Mouse (Mus musculus) megakaryocyte, embryonic 14.5 days (primary cell): ENCODE data around the gene Il34. TPM values are rescaled to one million over a fixed set of nuclear protein-coding genes. Genes with fewer than 3 reads are reported as not detected.

Experiments used
- H3K27me3 ChIP-seq: replicated peaks from 2 replicates; pipeline ENCODE3; 2012; ENCODE audit warnings: inconsistent platforms
- H3K36me3 ChIP-seq: replicated peaks from 2 replicates; pipeline ENCODE3; 2012; ENCODE audit warnings: low read length, inconsistent platforms, mixed read lengths
- H3K4me1 ChIP-seq: 2 replicates; pipeline ENCODE4 v1.6.1; 2012; ENCODE audit warnings: inconsistent platforms
- H3K4me3 ChIP-seq: replicated peaks from 2 replicates; pipeline ENCODE3; 2012; ENCODE audit warnings: moderate library complexity, mild to moderate bottlenecking, inconsistent platforms
- H3K9me3 ChIP-seq: 2 replicates; pipeline ENCODE4 v1.6.1; 2012; ENCODE audit warnings: inconsistent platforms
- FLI1 ChIP-seq: IDR thresholded peaks from 2 replicates; pipeline ENCODE4 v1.6.1; 2012; ENCODE audit warnings: low read length, inconsistent platforms, mixed read lengths
- GATA1 ChIP-seq: IDR thresholded peaks from 3 replicates; pipeline ENCODE4 v1.6.1; 2012; ENCODE audit warnings: mixed read lengths, low read length, inconsistent platforms, borderline replicate concordance
- polyA plus RNA-seq: library from polyadenylated mRNA; stranded (reverse); fragments of >175 nt; gene quantifications from 2 replicates; pipeline ENCODE4 v1.2.3, GENCODE M21; 2012; ENCODE audit warnings: low replicate concordance; ENCODE audit not compliant: insufficient read depth

The Il34 gene
- polyA plus RNA-seq, 1 experiment, result 3.7 TPM

DNA sequence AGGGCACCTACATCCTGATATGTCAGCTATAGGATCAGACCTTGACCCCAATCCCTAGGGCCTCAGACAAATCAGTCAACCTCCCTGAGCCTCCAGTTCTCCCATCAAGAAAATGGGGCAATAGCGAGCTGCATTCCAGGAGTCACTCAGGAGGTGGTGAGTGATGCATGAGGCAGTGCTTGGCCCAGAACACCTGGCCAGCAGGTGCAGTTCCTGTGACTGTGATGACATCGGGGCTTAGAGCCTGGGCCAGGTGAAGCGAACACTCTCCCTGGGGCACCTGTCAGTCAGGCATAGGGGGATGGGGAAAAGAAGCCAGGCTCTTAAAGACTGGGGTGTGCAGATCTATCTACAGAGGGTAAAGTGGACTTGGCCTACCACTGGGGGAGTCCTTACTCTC, 81.2 kb downstream of the Il34 start:
- H3K36me3 ChIP-seq, result peaks cover 80% of the 10 kb centered on the region
- peaks cover 93% of the 10 kb centered on the region for H3K4me1 ChIP-seq
- no peak for TF ChIP-seq GATA1
- no peak for TF ChIP-seq FLI1
- peak overlapping the region; percentile 95 for H3K4me3 ChIP-seq
- no peaks in the 10 kb centered on the region for H3K27me3 ChIP-seq
- H3K9me3 ChIP-seq, result no peaks in the 10 kb centered on the region

DNA sequence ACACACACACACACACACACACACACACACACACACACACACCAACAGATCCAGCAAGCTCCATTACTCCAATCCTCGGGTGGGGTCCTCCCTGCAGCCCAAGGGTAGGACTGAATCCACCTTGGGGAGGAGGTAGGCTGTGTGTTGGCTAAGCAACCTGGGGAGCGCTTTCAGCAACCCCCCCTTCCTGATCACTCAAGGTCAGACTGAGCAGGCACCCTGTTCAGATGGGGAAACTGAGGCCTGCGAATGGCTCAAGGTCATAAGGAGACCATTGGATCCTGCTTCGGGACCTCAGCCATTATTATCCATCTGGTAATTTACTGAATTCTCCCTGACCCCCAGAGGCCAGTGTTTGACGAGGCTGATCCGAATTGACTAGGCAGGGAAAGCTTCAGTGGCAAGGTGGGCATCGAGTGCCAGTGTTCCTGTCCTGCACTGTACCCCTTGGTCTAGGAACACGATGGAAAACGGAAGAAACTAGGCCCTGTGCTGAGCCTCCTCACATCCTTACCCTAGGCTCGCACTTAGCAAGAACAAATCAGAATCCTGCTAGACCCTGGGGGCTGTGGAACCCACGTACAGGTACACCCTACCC, 83.2 kb downstream of the Il34 start:
- TF ChIP-seq GATA1 (no peak), FLI1 (no peak)
- Histone ChIP-seq H3K9me3 (no peaks in the 10 kb centered on the region), H3K4me3 (peak overlapping the region; percentile 95), H3K4me1 (peaks cover 93% of the 10 kb centered on the region), H3K27me3 (no peaks in the 10 kb centered on the region), H3K36me3 (peaks cover 79% of the 10 kb centered on the region)

DNA sequence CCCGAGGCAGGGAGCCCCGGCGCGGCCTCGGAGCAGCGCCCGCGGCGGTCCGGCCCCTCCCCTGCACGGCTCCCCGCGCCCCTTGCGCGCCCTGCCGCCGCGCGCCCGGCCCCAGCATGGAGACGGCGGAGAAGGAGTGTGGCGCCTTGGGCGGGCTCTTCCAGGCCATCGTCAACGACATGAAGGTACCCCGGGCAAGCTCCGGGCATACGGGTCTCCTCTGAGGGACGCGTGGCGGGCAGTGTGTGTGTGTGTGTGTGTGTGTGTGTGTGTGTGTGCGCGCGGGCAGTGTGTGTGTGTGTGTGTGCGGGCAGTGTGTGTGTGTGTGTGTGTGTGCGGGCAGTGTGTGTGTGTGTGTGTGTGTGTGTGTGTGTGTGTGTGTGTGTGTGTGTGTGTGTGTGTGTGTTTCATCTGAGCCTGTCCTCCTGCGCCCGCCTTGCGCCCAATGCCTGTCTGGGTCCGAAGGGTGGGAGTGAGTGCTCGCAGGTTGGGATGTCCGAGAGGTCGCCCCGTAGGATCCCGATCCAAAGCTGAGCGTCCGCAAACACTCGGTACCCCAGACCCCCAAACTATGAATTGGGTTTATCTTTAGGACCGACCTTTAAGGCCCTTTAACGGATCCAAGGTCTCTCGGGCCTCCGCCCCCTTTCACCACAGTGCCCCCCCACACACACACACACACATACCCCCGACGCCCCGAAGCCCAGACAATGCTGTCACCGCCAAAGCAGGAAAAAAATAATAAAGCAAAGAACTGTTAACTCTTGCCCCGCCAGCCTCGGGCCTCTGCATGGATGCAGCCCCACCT, 83.9 kb downstream of the Il34 start:
- Histone ChIP-seq H3K9me3 (no peaks in the 10 kb centered on the region), H3K4me1 (peaks cover 93% of the 10 kb centered on the region), H3K27me3 (no peaks in the 10 kb centered on the region), H3K36me3 (peaks cover 78% of the 10 kb centered on the region), H3K4me3 (peak overlapping the region; percentile 95)
- TF ChIP-seq FLI1 (no peak), GATA1 (no peak)

DNA sequence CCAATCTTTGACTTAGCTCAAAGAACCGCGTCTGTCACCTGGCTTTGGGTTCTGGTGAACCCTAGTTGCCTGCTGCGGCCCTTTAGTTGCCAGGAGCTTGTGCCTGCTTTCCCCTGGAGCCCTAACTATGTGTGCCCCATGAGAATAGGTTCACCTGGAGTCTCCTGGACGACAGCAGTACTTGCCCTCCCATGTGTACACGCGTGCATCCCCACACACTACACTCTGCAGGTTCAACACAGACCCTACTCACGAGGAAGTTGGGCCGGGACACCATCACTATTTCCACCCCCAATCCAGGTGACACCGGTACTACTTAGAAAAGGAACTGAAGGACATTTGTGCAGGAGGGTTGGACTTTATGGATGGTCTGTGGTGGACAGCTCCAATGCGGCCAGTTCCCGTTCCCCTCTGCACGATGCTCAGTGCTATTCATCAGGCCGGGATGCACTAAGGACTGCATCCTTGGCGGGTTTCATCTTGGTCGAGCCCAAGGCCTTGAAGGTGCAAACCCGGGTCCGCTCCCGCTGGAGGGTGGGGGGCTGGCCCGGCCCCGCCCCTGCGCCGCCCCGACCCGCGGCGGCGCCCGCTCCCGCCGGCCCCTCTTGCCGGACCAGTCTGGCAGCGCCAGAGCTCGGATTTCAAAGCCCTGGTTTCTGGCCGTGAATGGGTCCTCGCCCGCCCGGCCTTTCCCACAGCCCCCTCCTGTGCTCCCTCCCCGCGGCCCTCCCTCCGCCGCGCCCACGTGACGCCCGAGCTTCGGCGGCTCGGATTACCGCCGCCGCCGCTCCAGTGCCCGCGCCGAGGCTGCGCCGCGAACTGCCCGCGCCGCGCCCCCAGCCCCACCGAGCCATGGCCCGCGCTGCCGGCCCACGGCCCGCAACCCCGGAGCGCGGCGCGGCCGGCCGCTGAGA, 84.8 kb downstream of the Il34 start, which contains the start of gene Mtss1l:
Gene Mtss1l (plus strand): TSS at position 792 of the 914 bp plus-strand sequence.
- H3K4me1 ChIP-seq, result peaks cover 93% of the 10 kb centered on the region
- no peaks in the 10 kb centered on the region for H3K9me3 ChIP-seq
- H3K4me3 ChIP-seq, result peak within 1 kb of the TSS; percentile 95
- peaks cover 77% of the 10 kb centered on the region for H3K36me3 ChIP-seq
- TF ChIP-seq FLI1 (no peak), GATA1 (no peak)
- no peaks in the 10 kb centered on the region for H3K27me3 ChIP-seq

DNA sequence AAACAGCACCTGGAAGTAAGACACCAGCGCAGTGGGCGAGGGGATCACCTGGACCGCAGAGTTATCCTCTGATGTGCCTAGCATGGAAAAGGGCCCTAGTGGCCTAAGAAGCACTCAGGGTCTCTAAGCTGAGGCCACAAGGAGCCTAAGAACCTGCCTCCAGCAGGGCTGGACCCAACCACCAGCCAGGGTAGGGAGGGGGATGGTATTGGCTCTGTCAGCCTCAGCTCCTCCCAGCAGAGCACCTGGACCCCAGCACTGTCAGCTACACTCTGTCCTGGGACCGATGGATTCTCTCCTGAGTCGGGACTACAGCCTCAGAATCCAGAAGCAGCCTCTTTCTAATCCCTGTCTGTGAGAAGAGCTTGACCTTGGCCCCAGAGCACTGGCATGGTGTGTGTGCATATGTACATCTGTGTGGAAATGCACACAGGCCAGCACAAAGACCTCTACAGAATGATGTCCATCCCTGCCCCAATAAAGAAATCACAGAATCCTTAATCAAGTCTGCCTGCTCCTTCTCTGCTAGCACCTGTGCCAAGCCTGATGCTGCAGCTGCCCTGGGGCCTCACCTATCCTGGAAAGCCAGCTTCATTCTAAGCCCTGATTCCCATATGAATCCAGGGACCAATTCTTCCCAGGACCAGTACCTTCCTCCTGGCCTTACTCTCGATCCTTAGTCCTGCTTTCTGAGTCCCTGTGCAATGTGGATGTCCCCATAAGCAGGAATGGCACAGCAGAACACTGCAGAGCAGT, 85.6 kb downstream of the Il34 start:
- peaks cover 92% of the 10 kb centered on the region for H3K4me1 ChIP-seq
- TF ChIP-seq GATA1 (no peak), FLI1 (no peak)
- H3K27me3 ChIP-seq, result no peaks in the 10 kb centered on the region
- peak overlapping the region; percentile 78 for H3K4me3 ChIP-seq
- no peaks in the 10 kb centered on the region for H3K9me3 ChIP-seq
- H3K36me3 ChIP-seq, result peaks cover 77% of the 10 kb centered on the region

DNA sequence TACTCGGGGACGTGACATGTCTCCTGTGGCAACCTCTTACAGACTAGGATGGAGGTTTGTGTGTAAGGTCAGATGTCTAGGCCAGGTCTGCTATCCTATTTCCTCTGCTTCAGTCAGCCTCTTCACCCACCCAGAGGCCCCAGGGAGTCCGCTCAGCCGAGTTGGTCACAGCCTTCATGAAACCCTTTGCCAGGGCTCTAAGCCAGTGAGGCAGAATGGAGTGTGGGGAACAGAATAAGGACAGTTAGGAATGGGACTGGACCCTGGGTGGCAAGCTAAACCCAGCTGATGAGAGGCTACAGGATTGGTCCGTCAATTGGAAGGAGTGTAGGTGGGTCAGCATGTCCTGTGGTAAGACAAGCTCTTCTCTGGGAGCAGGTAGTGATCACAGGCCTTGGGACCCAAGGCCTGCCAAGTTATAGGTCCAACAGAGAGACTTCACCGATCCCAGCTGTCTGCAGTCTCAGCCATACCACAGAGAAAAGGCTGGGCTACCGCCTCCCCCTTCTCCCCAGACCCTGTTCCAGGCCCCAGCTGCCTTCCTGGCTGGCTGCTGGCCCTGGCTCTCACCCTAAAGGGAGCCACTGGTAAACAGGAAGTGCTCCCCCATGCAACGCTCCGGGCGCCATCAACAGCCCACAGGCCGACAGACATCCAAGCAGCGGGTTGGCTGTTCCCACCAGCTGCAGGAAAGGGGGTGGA, 86.6 kb downstream of the Il34 start:
- H3K4me3 ChIP-seq, result peak overlapping the region; percentile 78
- TF ChIP-seq FLI1 (no peak), GATA1 (no peak)
- peaks cover 77% of the 10 kb centered on the region for H3K36me3 ChIP-seq
- no peaks in the 10 kb centered on the region for H3K27me3 ChIP-seq
- no peaks in the 10 kb centered on the region for H3K9me3 ChIP-seq
- H3K4me1 ChIP-seq, result peaks cover 88% of the 10 kb centered on the region

DNA sequence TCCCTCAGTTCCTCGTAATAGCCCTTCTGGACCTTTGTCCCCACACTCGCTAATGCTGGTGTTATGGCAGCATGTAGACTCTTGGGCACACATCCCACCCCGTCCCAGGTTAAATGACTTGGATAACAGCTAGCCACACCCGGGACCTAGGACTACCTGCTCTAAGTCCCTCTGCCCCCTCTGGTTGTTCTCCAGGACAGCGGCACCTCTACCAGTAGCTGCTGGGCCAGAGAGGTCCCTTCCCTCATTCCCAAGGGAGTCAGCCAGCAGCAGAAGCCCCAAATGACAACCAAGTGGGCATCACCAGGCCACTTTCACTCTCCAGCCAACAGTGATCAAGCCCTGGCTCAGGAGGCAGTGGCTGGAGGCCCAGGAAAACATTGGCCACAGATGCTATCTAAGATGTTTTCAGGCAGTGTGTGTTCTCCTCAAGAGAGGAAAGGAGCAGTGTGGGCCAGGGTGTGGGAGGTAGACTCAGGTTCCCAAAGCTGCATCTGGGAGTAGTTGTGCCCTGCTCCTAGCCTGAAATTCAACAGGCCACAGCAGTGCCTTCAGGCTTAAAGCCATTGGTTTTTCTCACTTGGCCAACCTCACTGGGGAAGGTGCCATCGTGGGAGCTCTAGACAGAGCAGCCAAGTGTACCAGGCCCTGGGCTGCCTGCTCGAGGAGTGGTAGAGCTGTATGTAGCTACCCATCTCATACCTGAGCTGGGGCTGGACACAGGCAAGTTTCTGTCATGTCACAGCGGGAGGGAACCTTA, 87.3 kb downstream of the Il34 start:
- Histone ChIP-seq H3K27me3 (no peaks in the 10 kb centered on the region), H3K4me3 (peak overlapping the region; percentile 29), H3K4me1 (peaks cover 85% of the 10 kb centered on the region), H3K9me3 (no peaks in the 10 kb centered on the region), H3K36me3 (peaks cover 77% of the 10 kb centered on the region)
- no peak for TF ChIP-seq GATA1
- TF ChIP-seq FLI1, result no peak

DNA sequence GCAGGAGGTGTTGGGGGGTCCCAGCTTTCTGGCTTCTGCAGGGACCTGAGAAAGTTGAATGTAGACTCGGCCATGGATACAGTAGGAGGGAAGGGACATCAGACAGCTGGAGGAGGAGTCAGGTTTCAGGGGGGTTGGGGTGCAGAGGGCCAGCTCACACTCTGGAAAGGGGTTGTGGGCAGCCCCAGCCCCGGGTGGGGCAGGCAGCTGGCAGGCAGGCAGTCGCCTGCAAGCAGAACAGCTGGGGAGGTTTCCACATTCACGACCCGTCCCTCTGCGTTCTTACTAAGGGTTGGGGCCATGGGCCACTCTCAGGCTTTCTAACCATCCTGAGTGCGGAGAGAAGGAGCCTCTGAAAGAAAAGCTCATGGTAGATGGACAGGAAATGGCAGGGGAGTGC, 88.6 kb downstream of the Il34 start:
- H3K9me3 ChIP-seq, result no peaks in the 10 kb centered on the region
- H3K4me3 ChIP-seq, result no peak overlapping the region
- H3K4me1 ChIP-seq, result peaks cover 85% of the 10 kb centered on the region
- H3K27me3 ChIP-seq, result no peaks in the 10 kb centered on the region
- TF ChIP-seq FLI1 (no peak), GATA1 (no peak)
- peaks cover 78% of the 10 kb centered on the region for H3K36me3 ChIP-seq
